Mouse (Mus musculus): ENCODE measurements at regions not wholly inside any gene's neighbourhood (a gene's known extent, or its start where the extent isn't known, plus 50 kb on each side); places are given as distances from the start of the nearest gene placed in this dataset.
"Not testable (repeated sequence)": the region's sequence is repeated elsewhere in the genome, so short reads cannot be mapped to it uniquely, and the experiment has no call there.

GRCm38 (mm10) chr19:33008794-33009193, 251.5 kb downstream of the Pten start:
- DNase-seq (ENCODE audit: low spot score): no peak
- Histone ChIP-seq H3K4me2 (ENCODE audit: low read depth, low read length) (no peak overlapping the region), H3K9me3 (replicated peaks; ENCODE audit: control insufficient read depth, low read length) (no peaks in the 10 kb centered on the region), H3K4me3 (ENCODE audit: low read depth, low read length) (no peak overlapping the region), H3K27ac (replicated peaks; ENCODE audit: low read depth, low read length) (no peak overlapping the region), H3K27me3 (ENCODE audit: control insufficient read depth, insufficient read depth, low read length) (no peaks in the 10 kb centered on the region), H3K4me1 (ENCODE audit: control insufficient read depth, insufficient read depth, low read length) (no peaks in the 10 kb centered on the region), H3K36me3 (replicated peaks; ENCODE audit: control insufficient read depth, insufficient read depth, low read depth, low read length) (no peaks in the 10 kb centered on the region), H3K9ac (replicated peaks; ENCODE audit: low read length) (no peak overlapping the region)
- 90% methylated on average over 1 of the region's 1 CpGs for WGBS
- ATAC-seq (replicated peaks; ENCODE audit: insufficient number of reproducible peaks, low FRiP score, low TSS enrichment, low read depth): no peak

GRCm38 (mm10) chr19:33010886-33011446, 253.7 kb downstream of the Pten start:
- Histone ChIP-seq H3K4me2 (ENCODE audit: low read depth, low read length) (no peak overlapping the region), H3K4me3 (ENCODE audit: low read depth, low read length) (no peak overlapping the region), H3K9ac (replicated peaks; ENCODE audit: low read length) (no peak overlapping the region), H3K27me3 (ENCODE audit: control insufficient read depth, insufficient read depth, low read length) (no peaks in the 10 kb centered on the region), H3K4me1 (ENCODE audit: control insufficient read depth, insufficient read depth, low read length) (no peaks in the 10 kb centered on the region), H3K36me3 (replicated peaks; ENCODE audit: control insufficient read depth, insufficient read depth, low read depth, low read length) (no peaks in the 10 kb centered on the region), H3K9me3 (replicated peaks; ENCODE audit: control insufficient read depth, low read length) (no peaks in the 10 kb centered on the region), H3K27ac (replicated peaks; ENCODE audit: low read depth, low read length) (no peak overlapping the region)
- WGBS: 62% methylated on average over 11 of the region's 11 CpGs
- ATAC-seq (replicated peaks; ENCODE audit: insufficient number of reproducible peaks, low FRiP score, low TSS enrichment, low read depth): no peak
- peak; percentile 40 for DNase-seq (ENCODE audit: low spot score)

- WGBS: 87% methylated on average over 9 of the region's 9 CpGs
- H3K27ac ChIP-seq (replicated peaks; ENCODE audit: low read depth, low read length); H3K4me2 ChIP-seq (ENCODE audit: low read depth, low read length); H3K4me1 ChIP-seq (ENCODE audit: control insufficient read depth, insufficient read depth, low read length); H3K27me3 ChIP-seq (ENCODE audit: control insufficient read depth, insufficient read depth, low read length); DNase-seq (ENCODE audit: low spot score); H3K36me3 ChIP-seq (replicated peaks; ENCODE audit: control insufficient read depth, insufficient read depth, low read depth, low read length); ATAC-seq (replicated peaks; ENCODE audit: insufficient number of reproducible peaks, low FRiP score, low TSS enrichment, low read depth); H3K4me3 ChIP-seq (ENCODE audit: low read depth, low read length); H3K9ac ChIP-seq (replicated peaks; ENCODE audit: low read length); H3K9me3 ChIP-seq (replicated peaks; ENCODE audit: control insufficient read depth, low read length): not testable (repeated sequence)
Observed at GRCm38 (mm10) chr19:33014879-33015278, 257.6 kb downstream of the Pten start.

DNA sequence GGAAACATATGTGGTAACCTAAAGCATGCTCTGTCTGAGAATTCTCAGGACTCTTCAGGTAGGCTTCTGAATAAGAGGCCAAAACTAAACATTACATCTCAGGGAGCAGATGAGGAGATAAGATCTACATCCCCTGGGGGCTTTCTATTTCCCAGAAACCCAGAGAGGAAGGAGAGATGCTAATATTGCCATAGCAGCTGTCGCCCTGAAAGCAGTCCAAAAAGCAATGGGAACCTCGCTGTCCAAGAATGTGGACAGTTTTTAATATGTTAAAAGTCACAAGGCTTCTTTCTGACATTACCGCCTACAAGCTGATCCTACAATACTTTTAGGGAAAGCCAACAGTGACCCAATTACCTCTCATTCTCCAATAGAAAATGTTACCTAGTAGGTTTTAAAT, 263.9 kb downstream of the Pten start:
- Histone ChIP-seq H3K4me1 (ENCODE audit: control insufficient read depth, insufficient read depth, low read length) (no peaks in the 10 kb centered on the region), H3K4me3 (ENCODE audit: low read depth, low read length) (no peak overlapping the region), H3K27ac (replicated peaks; ENCODE audit: low read depth, low read length) (no peak overlapping the region), H3K9ac (replicated peaks; ENCODE audit: low read length) (no peak overlapping the region), H3K4me2 (ENCODE audit: low read depth, low read length) (no peak overlapping the region), H3K27me3 (ENCODE audit: control insufficient read depth, insufficient read depth, low read length) (no peaks in the 10 kb centered on the region), H3K9me3 (replicated peaks; ENCODE audit: control insufficient read depth, low read length) (no peaks in the 10 kb centered on the region), H3K36me3 (replicated peaks; ENCODE audit: control insufficient read depth, insufficient read depth, low read depth, low read length) (no peaks in the 10 kb centered on the region)
- ATAC-seq (replicated peaks; ENCODE audit: insufficient number of reproducible peaks, low FRiP score, low TSS enrichment, low read depth): no peak
- DNase-seq (ENCODE audit: low spot score): no peak
- WGBS: 84% methylated on average over 3 of the region's 3 CpGs

GRCm38 (mm10) chr19:33022839-33023428, 265.6 kb downstream of the Pten start:
- DNase-seq (ENCODE audit: low spot score) (no peak), ATAC-seq (replicated peaks; ENCODE audit: insufficient number of reproducible peaks, low FRiP score, low TSS enrichment, low read depth) (no peak)
- no peak overlapping the region for H3K27ac ChIP-seq (replicated peaks; ENCODE audit: low read depth, low read length)
- H3K27me3 ChIP-seq (ENCODE audit: control insufficient read depth, insufficient read depth, low read length): no peaks in the 10 kb centered on the region
- no peak overlapping the region for H3K4me3 ChIP-seq (ENCODE audit: low read depth, low read length)
- H3K9me3 ChIP-seq (replicated peaks; ENCODE audit: control insufficient read depth, low read length): no peaks in the 10 kb centered on the region
- H3K4me1 ChIP-seq (ENCODE audit: control insufficient read depth, insufficient read depth, low read length): no peaks in the 10 kb centered on the region
- H3K36me3 ChIP-seq (replicated peaks; ENCODE audit: control insufficient read depth, insufficient read depth, low read depth, low read length): no peaks in the 10 kb centered on the region
- whole genome bisulfite sequencing: 85% methylated on average over 2 of the region's 2 CpGs
- no peak overlapping the region for H3K4me2 ChIP-seq (ENCODE audit: low read depth, low read length)
- no peak overlapping the region for H3K9ac ChIP-seq (replicated peaks; ENCODE audit: low read length)

DNA sequence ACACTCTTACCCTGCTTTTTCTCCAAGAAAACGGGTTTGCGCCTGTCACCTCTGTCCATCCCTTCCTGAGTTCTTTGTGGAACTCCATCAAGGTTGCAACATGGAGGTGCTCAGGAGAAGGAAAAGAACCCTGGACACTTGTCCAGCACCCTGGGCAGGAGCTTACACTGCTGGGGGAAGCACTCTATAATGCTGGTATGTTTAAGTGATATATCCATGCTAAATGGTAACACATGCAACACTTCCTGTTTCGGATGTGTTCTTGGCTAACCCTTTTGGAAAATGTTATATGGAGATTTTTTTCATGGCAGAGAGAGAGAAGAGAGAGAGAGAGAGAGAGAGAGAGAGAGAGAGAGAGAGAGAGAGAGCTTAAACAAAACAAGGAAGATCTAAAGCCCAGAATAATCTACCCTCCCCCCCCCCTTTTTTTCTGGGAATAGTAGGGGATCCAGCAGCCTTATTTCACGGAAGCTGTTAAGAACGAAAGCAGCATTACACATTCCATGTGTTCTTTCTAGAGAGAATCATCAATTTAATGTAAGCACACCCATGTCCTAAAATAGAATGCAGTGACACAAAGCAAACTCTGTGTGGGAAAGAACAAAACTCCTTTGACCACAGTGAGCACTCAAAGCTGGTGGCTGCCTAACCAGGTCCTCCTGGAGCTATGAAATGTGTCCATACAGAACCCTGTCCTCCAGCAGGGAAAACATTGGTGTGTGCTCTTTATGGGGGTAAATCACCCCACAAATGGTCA, 272.6 kb downstream of the Pten start:
- Histone ChIP-seq H3K4me2 (ENCODE audit: low read depth, low read length) (no peak overlapping the region), H3K9ac (replicated peaks; ENCODE audit: low read length) (no peak overlapping the region), H3K27ac (replicated peaks; ENCODE audit: low read depth, low read length) (no peak overlapping the region), H3K4me3 (ENCODE audit: low read depth, low read length) (no peak overlapping the region), H3K36me3 (replicated peaks; ENCODE audit: control insufficient read depth, insufficient read depth, low read depth, low read length) (no peaks in the 10 kb centered on the region), H3K9me3 (replicated peaks; ENCODE audit: control insufficient read depth, low read length) (no peaks in the 10 kb centered on the region), H3K27me3 (ENCODE audit: control insufficient read depth, insufficient read depth, low read length) (no peaks in the 10 kb centered on the region), H3K4me1 (ENCODE audit: control insufficient read depth, insufficient read depth, low read length) (no peaks in the 10 kb centered on the region)
- WGBS: 67% methylated on average over 5 of the region's 5 CpGs
- no peak for ATAC-seq (replicated peaks; ENCODE audit: insufficient number of reproducible peaks, low FRiP score, low TSS enrichment, low read depth)
- no peak for DNase-seq (ENCODE audit: low spot score)

DNA sequence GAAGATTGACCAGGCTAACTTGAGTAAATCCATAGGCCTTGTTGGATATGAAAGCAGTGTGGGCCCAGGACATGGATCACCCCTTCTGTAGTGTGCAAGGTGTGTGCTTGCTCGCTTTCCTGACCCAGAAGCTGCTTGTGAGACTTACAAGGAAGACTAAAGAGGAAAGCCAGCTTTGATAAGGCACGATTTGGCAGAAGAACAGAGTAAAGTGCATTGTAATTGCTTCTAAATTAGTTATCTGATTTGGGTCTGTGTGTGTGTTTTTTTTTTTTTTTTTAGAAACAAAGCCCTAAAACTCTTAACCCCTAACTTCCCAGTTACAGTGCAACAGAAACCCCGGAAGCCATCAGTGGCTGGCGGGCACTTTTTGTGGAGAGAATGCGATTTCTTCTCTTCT, 283.2 kb downstream of the Pten start:
- Histone ChIP-seq H3K4me1 (ENCODE audit: control insufficient read depth, insufficient read depth, low read length) (no peaks in the 10 kb centered on the region), H3K27ac (replicated peaks; ENCODE audit: low read depth, low read length) (no peak overlapping the region), H3K9ac (replicated peaks; ENCODE audit: low read length) (no peak overlapping the region), H3K27me3 (ENCODE audit: control insufficient read depth, insufficient read depth, low read length) (no peaks in the 10 kb centered on the region), H3K4me2 (ENCODE audit: low read depth, low read length) (no peak overlapping the region), H3K9me3 (replicated peaks; ENCODE audit: control insufficient read depth, low read length) (no peaks in the 10 kb centered on the region), H3K36me3 (replicated peaks; ENCODE audit: control insufficient read depth, insufficient read depth, low read depth, low read length) (no peaks in the 10 kb centered on the region), H3K4me3 (ENCODE audit: low read depth, low read length) (no peak overlapping the region)
- no peak for ATAC-seq (replicated peaks; ENCODE audit: insufficient number of reproducible peaks, low FRiP score, low TSS enrichment, low read depth)
- DNase-seq (ENCODE audit: low spot score): no peak
- 65% methylated on average over 5 of the region's 5 CpGs for WGBS

DNA sequence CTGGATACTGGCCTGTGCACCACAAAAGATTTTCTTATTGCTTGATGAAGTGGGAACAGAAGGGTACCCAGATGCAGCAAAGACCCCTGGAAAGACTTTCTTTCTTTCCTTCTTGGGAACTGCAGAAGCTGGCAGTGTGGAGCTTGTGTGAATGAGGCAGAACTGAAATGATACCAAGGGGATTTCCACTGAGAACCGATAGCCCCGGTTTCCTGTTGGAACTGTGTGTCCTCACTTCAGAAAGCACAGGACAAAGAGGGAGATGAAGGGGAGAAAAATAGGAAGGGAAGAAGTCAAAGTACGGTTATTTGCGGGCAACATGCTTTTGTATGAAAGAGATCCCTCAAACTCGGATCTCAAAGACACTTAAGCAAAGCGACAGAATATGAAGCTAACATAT, 283.7 kb downstream of the Pten start:
- no peak overlapping the region for H3K4me3 ChIP-seq (ENCODE audit: low read depth, low read length)
- no peak overlapping the region for H3K4me2 ChIP-seq (ENCODE audit: low read depth, low read length)
- ATAC-seq (replicated peaks; ENCODE audit: insufficient number of reproducible peaks, low FRiP score, low TSS enrichment, low read depth): no peak
- no peaks in the 10 kb centered on the region for H3K9me3 ChIP-seq (replicated peaks; ENCODE audit: control insufficient read depth, low read length)
- H3K27me3 ChIP-seq (ENCODE audit: control insufficient read depth, insufficient read depth, low read length): no peaks in the 10 kb centered on the region
- no peak for DNase-seq (ENCODE audit: low spot score)
- no peaks in the 10 kb centered on the region for H3K4me1 ChIP-seq (ENCODE audit: control insufficient read depth, insufficient read depth, low read length)
- no peak overlapping the region for H3K9ac ChIP-seq (replicated peaks; ENCODE audit: low read length)
- WGBS: 74% methylated on average over 6 of the region's 6 CpGs
- H3K27ac ChIP-seq (replicated peaks; ENCODE audit: low read depth, low read length): no peak overlapping the region
- H3K36me3 ChIP-seq (replicated peaks; ENCODE audit: control insufficient read depth, insufficient read depth, low read depth, low read length): no peaks in the 10 kb centered on the region

Measured in embryonic facial prominence, embryonic 11.5 days (tissue).